Mouse (Mus musculus) hindbrain, embryonic 10.5 days (tissue): ENCODE data around the gene Cdk20. TPM values are rescaled to one million over a fixed set of nuclear protein-coding genes. Genes with fewer than 3 reads are reported as not detected.

Experiments used
- DNase-seq: peaks from one replicate; pipeline ENCODE4 v3.0.0-alpha.2; 2017; ENCODE audit warnings: low spot score
- H3K27ac ChIP-seq: fragments of 300-500 bp; sonication (generic); 2 replicates; pipeline ENCODE4 v1.5.1; 2016; ENCODE audit warnings: mild to moderate bottlenecking, moderate library complexity
- H3K27me3 ChIP-seq: fragments of 300-500 bp; sonication (generic); 2 replicates; pipeline ENCODE4 v1.6.1; 2016; ENCODE audit warnings: mild to moderate bottlenecking; ENCODE audit not compliant: poor library complexity, insufficient read depth, severe bottlenecking
- H3K36me3 ChIP-seq: fragments of 300-500 bp; sonication (generic); 2 replicates; pipeline ENCODE4 v1.6.1; 2016; ENCODE audit warnings: mild to moderate bottlenecking, moderate library complexity
- H3K4me1 ChIP-seq: fragments of 300-500 bp; sonication (generic); replicated peaks from 2 replicates; pipeline ENCODE4 v1.6.1; 2016; ENCODE audit warnings: mild to moderate bottlenecking
- H3K4me3 ChIP-seq: fragments of 300-500 bp; sonication (generic); 2 replicates; pipeline ENCODE4 v1.5.1; 2016; ENCODE audit warnings: mild to moderate bottlenecking, moderate library complexity
- H3K9me3 ChIP-seq: fragments of 300-500 bp; sonication (generic); 2 replicates; pipeline ENCODE4 v1.6.1; 2016; ENCODE audit warnings: mild to moderate bottlenecking, moderate library complexity
- WGBS: fragments of 180-500 bp; shearing (Covaris S2); methylation state at CpG from one replicate; pipeline ENCODE4 v1.1.7; 2016; 5-methylcytosine and 5-hydroxymethylcytosine counted together
- polyA plus RNA-seq: library from polyadenylated mRNA; unstranded; fragments of >200 nt; fragmentation: Nextera tagmentation; extraction: Ambion mirVana; gene quantifications from 2 replicates; pipeline ENCODE4 v1.2.1, GENCODE M21; 2016

Cdk20 gene
- polyA plus RNA-seq, 1 experiment from 2014 or later = 10.6 TPM

DNA sequence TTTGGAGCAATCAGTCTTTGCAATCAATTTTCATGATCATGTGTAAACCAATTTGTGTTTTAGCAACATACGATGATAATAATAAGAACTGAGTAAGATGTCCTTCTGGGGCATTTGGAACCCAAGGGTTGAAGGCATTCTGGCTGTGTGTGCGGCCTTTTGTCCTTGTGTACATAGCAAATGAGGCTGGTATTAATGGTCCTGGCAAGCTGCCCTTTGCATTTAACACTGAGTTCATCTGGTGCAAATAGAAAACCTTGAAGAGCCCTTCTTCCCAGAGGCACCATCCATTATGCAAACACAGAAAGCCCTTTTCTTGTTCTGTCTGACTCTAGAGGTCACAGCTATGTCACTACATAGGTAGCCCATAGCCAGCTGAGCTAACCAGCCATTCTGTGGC is 30.5 kb downstream of the Cdk20 start:
- Histone ChIP-seq H3K27ac (no peak overlapping the region), H3K9me3 (peaks cover 5% of the 10 kb centered on the region; the same call in 1 of the 2 replicates), H3K36me3 (no peaks in the 10 kb centered on the region), H3K27me3 (no peaks in the 10 kb centered on the region), H3K4me3 (no peak overlapping the region), H3K4me1 (no peaks in the 10 kb centered on the region)
- DNase-seq = no peak
- WGBS = 85% methylated on average over 2 of the region's 2 CpGs

DNA sequence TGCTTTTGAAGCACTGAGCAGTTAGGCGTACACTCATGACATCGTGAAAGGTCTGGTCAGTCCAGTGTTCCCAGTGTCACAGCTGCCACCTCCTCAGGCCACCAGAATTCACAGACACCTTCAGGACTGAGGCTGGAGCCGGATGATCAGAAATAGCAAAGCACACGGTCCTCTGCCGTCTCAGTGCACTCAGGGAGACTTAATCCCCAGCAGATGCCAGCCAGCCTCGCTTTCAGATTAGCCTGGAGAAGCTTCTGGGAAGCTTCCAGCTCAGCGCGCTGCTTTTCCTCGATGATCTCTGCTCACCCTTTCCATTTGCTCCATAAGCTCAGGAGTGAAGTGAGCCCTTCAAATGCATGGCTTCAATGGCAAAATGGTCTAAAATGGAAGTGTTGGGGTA is 33.1 kb downstream of the Cdk20 start:
- no peaks in the 10 kb centered on the region for H3K4me1 ChIP-seq
- no peak for DNase-seq
- no peak overlapping the region for H3K4me3 ChIP-seq
- no peaks in the 10 kb centered on the region for H3K27me3 ChIP-seq
- peaks cover 5% of the 10 kb centered on the region; the same call in 1 of the 2 replicates for H3K9me3 ChIP-seq
- no peaks in the 10 kb centered on the region for H3K36me3 ChIP-seq
- no peak overlapping the region for H3K27ac ChIP-seq
- WGBS = 80% methylated on average over 9 of the region's 9 CpGs

DNA sequence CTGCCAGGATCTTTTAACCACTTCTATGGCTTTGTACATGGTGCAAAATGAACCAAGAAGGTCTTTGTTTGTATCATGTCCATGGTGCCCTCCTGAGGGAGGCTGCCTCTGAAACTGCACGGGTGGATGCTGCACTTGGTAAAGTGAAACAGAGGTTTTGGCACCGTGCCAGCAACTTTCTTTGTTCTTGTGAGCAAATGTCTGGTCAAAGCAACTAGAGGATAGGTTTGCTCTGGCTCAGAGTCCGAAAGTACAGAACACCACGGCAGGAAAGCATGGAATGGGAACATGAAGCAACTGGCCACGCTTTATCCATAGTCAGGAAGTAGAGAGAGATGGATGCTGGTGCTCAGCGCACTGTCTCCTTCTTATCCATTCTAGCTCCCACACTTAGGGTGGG is 35.8 kb downstream of the Cdk20 start:
- no peaks in the 10 kb centered on the region for H3K9me3 ChIP-seq
- no peak overlapping the region for H3K27ac ChIP-seq
- H3K27me3 ChIP-seq = no peaks in the 10 kb centered on the region
- no peaks in the 10 kb centered on the region for H3K4me1 ChIP-seq
- H3K4me3 ChIP-seq = no peak overlapping the region
- no peak for DNase-seq
- 86% methylated on average over 6 of the region's 6 CpGs for WGBS
- H3K36me3 ChIP-seq = no peaks in the 10 kb centered on the region

DNA sequence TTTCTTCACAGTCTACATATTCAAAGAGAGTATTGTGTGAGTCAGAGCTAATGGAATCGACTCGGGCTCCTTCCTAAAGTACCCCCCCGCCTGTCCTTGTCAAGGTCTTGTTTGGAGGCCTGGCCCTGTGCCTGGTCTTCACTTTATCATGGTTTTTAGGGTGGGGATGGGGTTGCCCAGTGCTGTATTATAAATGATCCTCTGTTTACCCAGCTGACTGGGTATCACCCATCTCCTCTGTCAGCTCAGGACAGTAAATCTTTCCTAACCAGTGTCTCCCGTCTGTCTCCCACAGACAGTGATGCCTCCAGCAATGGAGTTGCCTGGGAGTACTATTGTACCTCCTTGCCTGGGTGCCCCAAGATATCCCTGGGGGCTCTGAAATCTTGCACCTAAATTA is 45.9 kb downstream of the Cdk20 start:
- DNase-seq = no peak
- 84% methylated on average over 4 of the region's 4 CpGs for WGBS
- H3K4me1 ChIP-seq = no peaks in the 10 kb centered on the region
- H3K4me3 ChIP-seq = no peak overlapping the region
- no peaks in the 10 kb centered on the region for H3K27me3 ChIP-seq
- no peak overlapping the region for H3K27ac ChIP-seq
- no peaks in the 10 kb centered on the region for H3K36me3 ChIP-seq
- 0 out of 2 replicates have a peak, but pooled peaks cover 4% of the 10 kb centered on the region for H3K9me3 ChIP-seq

DNA sequence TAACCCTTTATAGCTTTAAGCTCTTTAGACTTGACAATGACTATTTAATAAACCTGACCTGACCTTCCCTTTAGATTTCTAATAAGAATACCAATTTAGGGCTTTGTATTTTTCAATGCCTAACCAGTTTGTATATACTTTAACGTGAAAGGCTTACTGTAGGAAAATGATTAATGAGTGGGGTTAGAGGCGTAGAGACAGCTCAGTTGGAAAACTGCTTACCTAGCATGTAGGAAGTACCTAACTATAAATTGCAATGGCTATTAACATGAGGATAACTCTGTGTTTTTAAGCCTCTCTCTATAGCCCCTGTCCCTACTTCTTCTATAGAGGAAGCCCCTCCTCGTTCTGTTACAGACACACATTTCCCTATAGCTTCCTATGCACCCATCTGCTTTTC is 47.8 kb downstream of the Cdk20 start:
- no peak for DNase-seq
- Histone ChIP-seq H3K4me1 (no peaks in the 10 kb centered on the region), H3K4me3 (no peak overlapping the region), H3K36me3 (no peaks in the 10 kb centered on the region), H3K9me3 (no peaks in the 10 kb centered on the region), H3K27ac (no peak overlapping the region), H3K27me3 (no peaks in the 10 kb centered on the region)
- WGBS = 92% methylated on average over 3 of the region's 3 CpGs

DNA sequence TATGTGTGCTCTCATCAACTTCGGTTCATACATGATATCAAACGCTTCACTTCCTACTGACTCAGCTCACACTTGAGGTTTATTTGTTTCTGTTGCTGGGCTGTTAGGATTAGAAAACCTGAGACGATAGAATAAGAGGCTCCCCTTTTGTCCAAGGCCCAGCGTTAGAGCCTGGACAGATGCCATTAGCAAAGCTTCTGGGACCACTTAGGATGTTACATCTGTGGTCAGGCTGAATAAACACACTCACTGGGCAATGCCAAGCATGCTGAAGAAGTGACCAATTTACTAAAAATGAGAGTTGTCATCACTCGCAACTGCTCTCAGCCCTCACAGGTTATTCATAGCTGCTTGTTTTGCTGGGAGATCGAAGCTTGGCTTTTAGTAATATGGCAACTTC is 57.8 kb downstream of the Cdk20 start:
- Histone ChIP-seq H3K27me3 (no peaks in the 10 kb centered on the region), H3K36me3 (no peaks in the 10 kb centered on the region), H3K27ac (no peak overlapping the region), H3K4me1 (no peaks in the 10 kb centered on the region), H3K4me3 (no peak overlapping the region), H3K9me3 (no peaks in the 10 kb centered on the region)
- WGBS = 80% methylated on average over 6 of the region's 6 CpGs
- no peak for DNase-seq

Other genes starting within 250 kb of the Cdk20 start
- 11.2 and 16.3 TPM in 2 replicates for gene Cdc14b, start 157.0 kb upstream of the Cdk20 start, polyA plus RNA-seq
- 21.5 and 26.7 TPM in 2 replicates for gene Aaed1, start 119.6 kb upstream of the Cdk20 start, polyA plus RNA-seq
- gene Ctsl, start 61.4 kb upstream of the Cdk20 start, polyA plus RNA-seq = 135 and 146 TPM in 2 replicates
- not detected in 2 replicates for gene Fam240b, start 65.5 kb downstream of the Cdk20 start, polyA plus RNA-seq